Mouse (Mus musculus) CD4-positive, CD25-positive, alpha-beta regulatory T cell, adult 2 months (primary cell): Measurements from ENCODE around the gene Eif2b3.
A peak's percentile ranks its signal among the peaks of the same experiment; 100 is the strongest.

Experiments
- DNase-seq: peaks from one replicate; pipeline ENCODE4 v3.0.0-alpha.2; 2012; ENCODE audit warnings: low read depth, low spot score

Eif2b3 gene

GRCm38 (mm10) chr4:117122209-117122608 is 103.0 kb downstream of the Eif2b3 start:
- DNase-seq = no peak

- peak; percentile 58 for DNase-seq
Observed at GRCm38 (mm10) chr4:117123546-117124217, 104.5 kb downstream of the Eif2b3 start.

GRCm38 (mm10) chr4:117124218-117124517 is 105.0 kb downstream of the Eif2b3 start:
- no peak for DNase-seq

GRCm38 (mm10) chr4:117124518-117125347 is 105.5 kb downstream of the Eif2b3 start:
- DNase-seq = peak; percentile 93

GRCm38 (mm10) chr4:117125348-117125909 is 106.2 kb downstream of the Eif2b3 start, which contains the start of gene Btbd19:
TSS of gene Btbd19 (minus strand) at chr4:117125725.
- DNase-seq = no peak

GRCm38 (mm10) chr4:117125910-117126674 is 106.9 kb downstream of the Eif2b3 start:
- peak; percentile 85 for DNase-seq

- peak; percentile 29 for DNase-seq
Observed at GRCm38 (mm10) chr4:117126675-117127290, 107.6 kb downstream of the Eif2b3 start, which contains the start of gene Tctex1d4. TSS of gene Tctex1d4 (plus strand) at chr4:117126794.

GRCm38 (mm10) chr4:117127991-117128686 is 108.9 kb downstream of the Eif2b3 start:
- DNase-seq = no peak

GRCm38 (mm10) chr4:117130790-117131189 is 111.6 kb downstream of the Eif2b3 start:
- no peak for DNase-seq

GRCm38 (mm10) chr4:117131198-117131597 is 112.0 kb downstream of the Eif2b3 start:
- DNase-seq = no peak

GRCm38 (mm10) chr4:117131890-117132793 is 112.9 kb downstream of the Eif2b3 start:
- no peak for DNase-seq

- no peak for DNase-seq
Observed at GRCm38 (mm10) chr4:117132794-117133143, 113.6 kb downstream of the Eif2b3 start.

GRCm38 (mm10) chr4:117133366-117133796 is 114.2 kb downstream of the Eif2b3 start:
- DNase-seq = no peak

GRCm38 (mm10) chr4:117133817-117134600 is 114.8 kb downstream of the Eif2b3 start, which contains the start of gene Plk3:
TSS of gene Plk3 (minus strand) at chr4:117133963.
- peak; percentile 99 for DNase-seq

GRCm38 (mm10) chr4:117134601-117134995 is 115.4 kb downstream of the Eif2b3 start:
- DNase-seq = no peak

- no peak for DNase-seq
Observed at GRCm38 (mm10) chr4:117136034-117136433, 116.8 kb downstream of the Eif2b3 start.
